Mouse (Mus musculus): ENCODE results near the gene Gstm1.

- no peak for TF ChIP-seq CTCF (IDR thresholded peaks at IDR 0.05; ENCODE audit: insufficient read depth, low read length)
- TF ChIP-seq POLR2A (IDR thresholded peaks at IDR 0.05; ENCODE audit: borderline replicate concordance, extremely low read depth, low read depth, low read length) = no peak
Observed at GRCm38 (mm10) chr3:107981261-107981660, 36.5 kb downstream of the Gstm1 start.
